Mouse (Mus musculus) embryonic fibroblast, embryonic 13.5 days (primary cell): ENCODE measurements around the gene Rac2. TPM values are rescaled to one million over a fixed set of nuclear protein-coding genes. Genes with fewer than 3 reads are reported as not detected.

Source experiments
- H3K27ac ChIP-seq: 2 replicates; pipeline ENCODE4 v1.5.1; 2012; ENCODE audit warnings: low read length, control low read depth, inconsistent platforms; ENCODE audit not compliant: insufficient read depth
- H3K4me1 ChIP-seq: 2 replicates; pipeline ENCODE4 v1.6.1; 2011; ENCODE audit warnings: low read length; ENCODE audit not compliant: control insufficient read depth, insufficient read depth
- H3K4me3 ChIP-seq: 2 replicates; pipeline ENCODE4 v1.5.1; 2011; ENCODE audit warnings: mild to moderate bottlenecking, control low read depth, low read length; ENCODE audit not compliant: insufficient read depth
- CTCF ChIP-seq: IDR thresholded peaks from 2 replicates; pipeline ENCODE4 v1.5.1; 2011; ENCODE audit warnings: mild to moderate bottlenecking, control low read depth, low read length, moderate library complexity, borderline replicate concordance; ENCODE audit not compliant: insufficient read depth
- POLR2A ChIP-seq: IDR thresholded peaks from 2 replicates; pipeline ENCODE4 v1.6.1; 2011; ENCODE audit warnings: low read depth, mild to moderate bottlenecking, control low read depth, low read length, moderate library complexity
- polyA plus RNA-seq: library from polyadenylated mRNA; stranded (reverse); fragments of >200 nt; gene quantifications from 2 replicates; pipeline ENCODE4 v1.2.4, GENCODE M21; 2011; ENCODE audit warnings: low read depth; ENCODE audit not compliant: missing spikeins, insufficient read length

The Rac2 gene
- polyA plus RNA-seq, 1 experiment, result 2.2 TPM

DNA sequence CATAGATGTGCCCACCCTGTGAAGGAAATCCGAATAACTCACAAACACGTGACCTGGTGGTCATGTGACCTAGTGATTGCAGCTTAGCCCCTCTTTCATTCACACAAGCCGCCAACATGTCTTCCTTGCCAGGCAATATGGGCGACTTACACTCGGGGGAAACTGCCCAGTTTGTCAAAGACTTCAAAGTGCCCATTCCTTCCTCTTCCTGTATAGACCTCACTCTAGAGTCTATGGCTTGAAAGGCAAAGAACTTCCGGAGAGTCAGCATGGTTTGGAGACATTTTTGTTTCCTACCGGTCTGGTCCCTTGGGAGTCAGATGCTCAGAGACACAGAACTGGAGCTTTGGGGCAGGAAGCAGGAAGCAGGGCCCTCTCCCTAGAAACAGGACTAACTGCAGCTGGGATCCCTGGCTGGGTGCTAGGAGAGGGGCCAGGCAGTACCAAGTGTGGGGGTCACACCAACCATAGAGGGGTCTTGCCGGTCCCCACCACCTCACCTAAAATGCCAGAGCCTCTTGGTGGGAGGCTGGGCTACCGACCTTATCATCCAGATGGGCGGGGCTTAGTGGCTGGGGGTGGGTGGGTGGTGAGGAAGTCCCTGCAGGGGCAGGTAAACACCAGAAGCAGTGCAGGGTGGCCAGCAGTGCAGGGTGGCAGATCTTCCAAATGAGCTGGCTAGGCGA is 43.7 kb downstream of the Rac2 start:
- Histone ChIP-seq H3K4me3 (peak overlapping the region; percentile 55), H3K27ac (peak overlapping the region; percentile 88), H3K4me1 (peaks cover 3% of the 10 kb centered on the region; the same call in 1 of the 2 replicates)
- TF ChIP-seq POLR2A (peak; percentile 17; the same call in 1 of the 2 replicates), CTCF (no peak)

DNA sequence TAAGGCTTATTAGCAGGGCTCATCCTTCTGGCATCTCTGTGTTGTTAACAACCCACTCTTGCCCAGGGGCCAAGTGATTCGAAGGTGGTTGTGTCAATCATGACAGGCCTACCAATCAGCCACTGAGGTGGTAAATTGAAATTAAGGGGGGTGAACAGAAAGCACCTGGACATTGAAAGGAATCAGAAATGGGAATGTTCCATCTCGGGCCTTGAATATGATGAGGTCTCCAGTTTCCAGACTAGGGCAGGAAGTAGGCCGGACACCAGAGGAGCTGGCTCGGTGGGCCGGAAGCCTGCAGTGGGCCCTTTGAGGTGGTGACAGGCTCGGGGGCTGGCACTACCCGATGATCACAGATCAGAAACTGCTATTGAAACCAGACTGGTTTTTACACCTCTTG is 44.6 kb downstream of the Rac2 start:
- Histone ChIP-seq H3K4me1 (peaks cover 3% of the 10 kb centered on the region; the same call in 1 of the 2 replicates), H3K4me3 (no peak overlapping the region), H3K27ac (no peak overlapping the region)

DNA sequence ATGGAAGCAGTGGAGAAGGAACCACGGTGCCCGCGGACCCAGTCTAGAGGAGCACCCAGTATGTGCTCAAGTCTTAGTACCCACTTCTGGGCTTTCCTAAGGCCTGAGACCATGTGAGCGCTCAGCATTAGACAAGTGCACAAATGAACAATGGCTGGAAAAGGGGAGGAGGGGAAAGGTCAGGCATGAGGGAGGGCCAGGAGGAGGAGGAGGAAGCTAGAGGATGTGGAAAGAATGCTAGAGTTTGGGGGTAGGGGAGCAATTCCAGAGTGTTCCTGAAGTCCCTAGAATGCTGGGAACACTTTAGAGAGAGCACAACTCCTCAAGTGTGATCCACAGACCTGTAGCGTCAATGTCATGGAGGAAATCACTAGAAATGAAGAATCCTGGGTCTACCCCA is 48.4 kb downstream of the Rac2 start:
- TF ChIP-seq CTCF, result no peak
- TF ChIP-seq POLR2A, result no peak
- Histone ChIP-seq H3K4me1 (no peaks in the 10 kb centered on the region), H3K4me3 (no peak overlapping the region), H3K27ac (no peak overlapping the region)

More for the DNA sequence above, 44.6 kb downstream of the Rac2 start:
- TF ChIP-seq CTCF, result no peak
- TF ChIP-seq POLR2A, result no peak

DNA sequence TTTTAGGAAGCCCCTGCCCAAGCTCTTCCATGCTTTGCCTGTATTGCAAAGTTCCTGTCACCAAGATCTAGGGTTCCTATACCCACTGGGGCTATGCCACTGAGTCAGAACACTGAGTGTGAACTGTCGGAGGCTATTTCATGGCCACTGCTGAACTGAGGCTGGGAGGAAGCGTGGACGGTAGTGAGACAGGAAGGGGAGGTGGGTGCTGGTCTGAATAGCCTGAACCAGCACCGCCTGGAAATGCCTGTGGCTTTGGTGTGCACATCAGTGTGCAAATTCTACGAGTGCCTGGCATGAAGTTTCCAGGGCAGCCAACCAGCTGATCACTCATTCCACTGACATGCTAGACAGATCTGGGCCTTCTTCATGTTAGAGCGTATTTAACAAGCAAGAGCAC is 50.7 kb downstream of the Rac2 start:
- H3K4me1 ChIP-seq, result no peaks in the 10 kb centered on the region
- TF ChIP-seq POLR2A (no peak), CTCF (no peak)
- H3K4me3 ChIP-seq, result no peak overlapping the region
- no peak overlapping the region for H3K27ac ChIP-seq

DNA sequence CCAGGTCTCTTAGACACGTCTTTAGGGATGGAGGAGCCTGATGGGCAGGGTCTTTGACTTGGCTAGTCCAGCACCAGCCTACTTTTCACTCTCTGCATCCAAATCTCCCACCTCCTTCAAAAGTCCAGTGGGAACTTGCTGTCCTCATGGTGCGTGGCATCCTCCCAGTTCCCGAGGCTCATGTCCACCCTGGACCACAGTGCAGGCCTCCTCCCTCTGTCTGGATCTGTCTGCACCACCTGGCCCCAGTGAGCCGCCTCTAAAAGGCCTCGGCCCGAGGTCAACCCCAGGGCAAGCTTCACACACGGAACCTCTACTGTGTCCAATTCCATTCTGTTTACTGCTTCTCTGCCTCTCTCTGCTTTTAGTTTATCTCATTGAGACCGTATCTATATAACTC is 51.3 kb downstream of the Rac2 start:
- Histone ChIP-seq H3K4me3 (no peak overlapping the region), H3K27ac (no peak overlapping the region), H3K4me1 (no peaks in the 10 kb centered on the region)
- no peak for TF ChIP-seq CTCF
- TF ChIP-seq POLR2A, result no peak

DNA sequence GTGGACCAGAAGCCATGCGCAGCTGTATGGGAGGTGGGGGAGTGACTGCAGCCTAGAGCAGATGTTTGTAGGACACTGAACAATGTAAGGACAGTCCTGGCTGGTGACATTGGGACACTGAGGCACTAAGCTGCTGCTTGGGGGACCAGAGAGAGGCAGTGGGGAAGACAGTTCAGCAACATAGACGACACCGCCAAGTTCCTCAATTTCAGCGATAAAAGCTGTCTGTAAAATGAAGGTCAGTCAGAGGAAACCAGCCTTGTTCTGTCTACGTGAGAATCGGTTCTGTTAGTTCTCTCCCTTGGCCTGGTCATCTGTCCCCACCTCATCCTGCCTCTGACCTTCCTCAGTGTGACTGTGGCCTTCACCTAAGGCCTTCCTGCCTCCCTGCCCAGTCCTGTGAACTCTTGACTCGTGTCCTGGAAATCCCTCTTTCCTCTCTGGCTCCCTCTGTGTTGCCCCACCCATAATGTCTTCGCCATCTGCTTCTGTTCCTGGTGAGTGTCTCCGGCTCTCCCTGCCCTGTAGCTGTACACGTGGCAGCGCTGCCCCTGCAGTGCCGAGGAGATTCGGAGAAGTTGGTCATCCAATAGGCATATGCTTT is 52.4 kb downstream of the Rac2 start:
- no peaks in the 10 kb centered on the region for H3K4me1 ChIP-seq
- no peak overlapping the region for H3K4me3 ChIP-seq
- no peak for TF ChIP-seq POLR2A
- TF ChIP-seq CTCF, result no peak
- no peak overlapping the region for H3K27ac ChIP-seq

DNA sequence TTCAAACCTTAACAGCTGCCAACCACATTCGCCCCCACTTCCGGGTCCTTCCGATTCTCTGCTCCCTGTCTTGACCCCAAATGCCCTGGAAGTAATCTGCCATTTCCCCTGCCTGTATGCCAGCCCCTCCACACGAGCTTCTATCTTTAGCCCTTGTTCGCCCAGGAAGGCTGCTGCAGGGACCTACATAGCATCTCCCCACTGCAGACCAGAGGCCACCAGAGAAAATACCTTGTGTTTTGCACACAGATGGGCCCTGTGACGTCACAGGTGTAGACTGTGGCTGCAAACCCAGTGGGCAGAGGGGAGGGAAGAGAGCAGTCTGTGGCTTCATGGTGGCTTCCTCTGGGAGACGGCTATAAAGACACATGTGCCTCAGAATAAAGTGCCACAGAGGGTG is 54.4 kb downstream of the Rac2 start:
- no peak overlapping the region for H3K27ac ChIP-seq
- TF ChIP-seq CTCF, result no peak
- no peak for TF ChIP-seq POLR2A
- no peak overlapping the region for H3K4me3 ChIP-seq
- H3K4me1 ChIP-seq, result no peaks in the 10 kb centered on the region

DNA sequence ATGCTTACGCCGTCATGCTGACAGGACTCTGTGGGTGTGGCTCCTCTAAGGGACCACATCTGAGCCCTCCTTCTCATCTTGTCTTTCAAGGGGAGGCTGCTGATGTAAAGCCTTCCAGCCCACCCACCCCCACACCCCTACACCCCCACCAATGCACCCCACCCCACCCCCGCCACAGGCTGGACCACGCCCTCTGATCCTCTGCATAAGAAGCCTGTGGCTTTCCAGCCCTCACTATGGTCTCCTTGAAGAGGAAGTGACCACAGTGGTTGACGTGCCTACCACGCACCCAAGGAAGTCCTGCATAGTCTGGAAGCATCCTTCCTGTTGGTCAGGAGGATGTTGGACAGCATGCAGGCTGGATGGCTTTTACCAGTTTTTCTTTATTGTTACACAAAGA is 56.8 kb downstream of the Rac2 start:
- TF ChIP-seq CTCF, result no peak
- no peak for TF ChIP-seq POLR2A
- Histone ChIP-seq H3K27ac (no peak overlapping the region), H3K4me3 (no peak overlapping the region), H3K4me1 (no peaks in the 10 kb centered on the region)

DNA sequence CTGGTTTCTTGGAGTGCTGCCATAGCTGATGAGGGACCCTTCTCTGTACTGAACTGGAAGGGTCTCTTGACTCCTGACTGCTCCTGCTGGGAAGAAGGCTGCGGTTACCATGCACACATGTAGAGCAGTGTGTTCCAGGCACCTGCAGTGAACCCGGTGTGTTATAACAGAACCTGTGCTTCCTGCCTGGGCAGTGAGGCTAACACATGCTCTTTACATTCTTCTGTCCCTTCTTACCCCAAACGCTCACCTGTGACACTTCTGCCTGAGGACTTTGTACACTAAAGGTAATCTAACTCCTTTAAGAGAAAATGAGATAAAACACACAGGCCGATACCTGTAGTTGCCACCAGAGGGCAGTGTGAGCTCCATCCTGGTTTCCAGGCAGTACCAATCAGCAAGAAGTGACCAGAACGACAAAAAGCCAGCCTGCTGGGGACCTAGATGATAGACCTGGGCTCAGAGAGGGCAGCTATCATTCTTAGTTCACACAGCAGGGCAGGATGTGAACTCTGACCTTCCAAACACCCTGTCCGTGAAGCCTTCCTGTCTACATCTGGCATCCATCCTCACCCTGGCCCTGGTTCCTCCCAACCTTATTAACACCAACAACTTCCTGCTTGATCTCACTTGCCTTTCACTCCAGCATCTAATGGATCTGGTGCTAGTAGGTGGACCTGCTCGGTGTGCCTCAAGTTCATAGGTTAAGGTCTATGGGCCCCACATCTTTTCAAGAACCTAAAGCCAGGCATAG is 58.0 kb downstream of the Rac2 start:
- Histone ChIP-seq H3K27ac (no peak overlapping the region), H3K4me3 (no peak overlapping the region), H3K4me1 (no peaks in the 10 kb centered on the region)
- no peak for TF ChIP-seq POLR2A
- TF ChIP-seq CTCF, result peak; percentile 81; the same call in 1 of the 2 replicates

DNA sequence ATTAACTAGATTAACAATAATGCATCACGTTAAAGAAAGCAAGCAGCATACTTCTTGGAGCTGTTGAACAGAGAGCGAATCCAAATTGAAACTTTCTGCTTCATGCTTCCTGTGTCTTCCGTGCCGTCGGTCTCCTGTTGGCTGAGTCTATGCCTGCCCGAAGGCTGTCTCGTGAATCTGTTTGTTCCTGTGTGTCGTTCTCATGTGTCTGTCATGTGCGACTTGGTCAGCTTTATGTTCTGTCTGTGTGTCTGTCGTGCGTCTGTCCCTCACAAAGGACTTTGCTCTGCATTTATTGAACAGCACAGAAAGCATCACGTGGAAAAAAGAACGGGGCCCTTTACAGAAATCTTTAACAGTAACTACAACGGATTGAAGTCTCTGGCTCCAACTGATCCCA is 59.6 kb downstream of the Rac2 start:
- TF ChIP-seq CTCF, result no peak
- no peak for TF ChIP-seq POLR2A
- no peak overlapping the region for H3K27ac ChIP-seq
- H3K4me3 ChIP-seq, result no peak overlapping the region
- H3K4me1 ChIP-seq, result no peaks in the 10 kb centered on the region
